26 mouse cellular contexts compared by ENCODE assay signal in the genomic region with DNA sequence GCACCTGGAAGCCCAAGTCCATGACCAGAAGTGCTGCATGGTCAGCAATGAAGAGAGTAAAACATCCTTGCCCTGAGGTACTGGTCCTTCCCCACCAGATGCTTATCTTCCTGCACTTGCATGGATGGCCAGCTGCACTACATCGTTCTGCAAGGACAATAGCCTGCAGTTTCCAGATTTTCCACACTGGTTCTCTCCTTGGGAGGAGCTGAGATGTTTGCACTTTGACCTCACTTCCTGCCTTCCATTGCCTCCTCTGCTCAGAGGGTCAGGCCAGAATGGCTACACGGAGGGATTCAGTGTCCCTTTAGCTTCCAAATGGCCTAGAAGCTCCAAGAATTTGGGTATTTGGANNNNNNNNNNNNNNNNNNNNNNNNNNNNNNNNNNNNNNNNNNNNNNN. TPM values are rescaled to one million over a fixed set of nuclear protein-coding genes. Genes with fewer than 3 reads are reported as not detected.
A peak's percentile ranks its signal among the peaks of the same experiment; 100 is the strongest.
DNase-seq lines count a peak whose midpoint lies in the region; ATAC-seq and TF ChIP-seq lines count a peak whose summit lies in the region.
"Had no signal": no experiment of that assay in that cellular context is flagged by ENCODE, and none has a peak within 500 bp of the region (broad histone marks: within the 10 kb centered on the region; RNA-seq: fewer than 3 reads in every experiment).

No protein-coding gene starts in this region.

- no peaks in the 10 kb centered on the region for H3K9me3 ChIP-seq in kidney, embryonic 15.5 days (replicated peaks)
- no peaks in the 10 kb centered on the region for H3K9me3 ChIP-seq in kidney, postnatal 0 days (replicated peaks; ENCODE audit: low read length)
- H3K9me3 ChIP-seq: embryonic facial prominence, embryonic 10.5 days; embryonic facial prominence, embryonic 12.5 days; forebrain, embryonic 13.5 days; forebrain, embryonic 15.5 days; G1E had no signal

- WGBS in kidney, adult 2 months = 19% methylated on average over 2 of the region's 2 CpGs
- WGBS in kidney, embryonic 15.5 days = 18% methylated on average over 2 of the region's 2 CpGs
- 12% methylated on average over 2 of the region's 2 CpGs for WGBS in kidney, postnatal 0 days

- H3K4me1 ChIP-seq in kidney, adult 2 months (ENCODE audit: control insufficient read depth, insufficient read depth, low read length) = no peaks in the 10 kb centered on the region
- H3K4me1 ChIP-seq in kidney, embryonic 15.5 days = peaks cover 12% of the 10 kb centered on the region
- H3K4me1 ChIP-seq in kidney, postnatal 0 days (replicated peaks; ENCODE audit: insufficient read depth, low read length) = no peaks in the 10 kb centered on the region
- H3K4me1 ChIP-seq: forebrain, embryonic 15.5 days had no signal

- TF ChIP-seq POLR2A in kidney, adult 2 months (IDR thresholded peaks at IDR 0.05; ENCODE audit: low read depth, low read length) = no peak

- no peak for TF ChIP-seq CTCF in kidney, adult 2 months (conservative IDR thresholded peaks at IDR 0.05; ENCODE audit: insufficient read depth, insufficient read length, low read depth, low read length)
- no peak for TF ChIP-seq CTCF in kidney, postnatal 0 days (IDR thresholded peaks at IDR 0.05; ENCODE audit: low read depth)

- ATAC-seq in kidney, embryonic 15.5 days (replicated peaks; ENCODE audit: low FRiP score) = no peak
- ATAC-seq in kidney, postnatal 0 days (replicated peaks; ENCODE audit: low FRiP score, low read depth) = no peak
- ATAC-seq: activated CD4-positive, CD25-positive, alpha-beta regulatory T cell, adult 4 months; CD4-positive, CD25-positive, alpha-beta regulatory T cell, adult 4 months; forebrain, embryonic 13.5 days; forebrain, embryonic 15.5 days; Patski had no signal

- no peak overlapping the region for H3K4me2 ChIP-seq in kidney, embryonic 15.5 days
- no peak overlapping the region for H3K4me2 ChIP-seq in kidney, postnatal 0 days (ENCODE audit: low read length)
- H3K4me2 ChIP-seq: embryonic facial prominence, embryonic 12.5 days; forebrain, embryonic 13.5 days; forebrain, embryonic 15.5 days had no signal

- no peak overlapping the region for H3K9ac ChIP-seq in kidney, embryonic 15.5 days
- H3K9ac ChIP-seq in kidney, postnatal 0 days (ENCODE audit: low read depth, low read length) = no peak overlapping the region
- H3K9ac ChIP-seq: embryonic facial prominence, embryonic 12.5 days; forebrain, embryonic 13.5 days; forebrain, embryonic 15.5 days had no signal

- no peak overlapping the region for H3K4me3 ChIP-seq in kidney, adult 2 months (ENCODE audit: insufficient read depth, low read depth, low read length)
- no peak overlapping the region for H3K4me3 ChIP-seq in kidney, embryonic 15.5 days (replicated peaks)
- no peak overlapping the region for H3K4me3 ChIP-seq in kidney, postnatal 0 days (replicated peaks; ENCODE audit: low read depth, low read length)
- H3K4me3 ChIP-seq: embryonic facial prominence, embryonic 10.5 days; embryonic facial prominence, embryonic 12.5 days; forebrain, embryonic 13.5 days; forebrain, embryonic 15.5 days had no signal

- no peaks in the 10 kb centered on the region for H3K36me3 ChIP-seq in kidney, adult 2 months (ENCODE audit: control insufficient read depth, insufficient read depth, low read length)
- no peaks in the 10 kb centered on the region for H3K36me3 ChIP-seq in kidney, embryonic 15.5 days
- no peaks in the 10 kb centered on the region for H3K36me3 ChIP-seq in kidney, postnatal 0 days (ENCODE audit: insufficient read depth, low read length)
- H3K36me3 ChIP-seq: embryonic facial prominence, embryonic 10.5 days; embryonic facial prominence, embryonic 12.5 days; forebrain, embryonic 15.5 days; G1E had no signal

- H3K27me3 ChIP-seq in kidney, adult 2 months (replicated peaks; ENCODE audit: control insufficient read depth, insufficient read depth, low read length) = no peaks in the 10 kb centered on the region
- no peaks in the 10 kb centered on the region for H3K27me3 ChIP-seq in kidney, embryonic 15.5 days
- H3K27me3 ChIP-seq in kidney, postnatal 0 days (ENCODE audit: insufficient read depth, low read length) = no peaks in the 10 kb centered on the region
- H3K27me3 ChIP-seq: CH12.LX; embryonic facial prominence, embryonic 12.5 days; forebrain, embryonic 13.5 days; forebrain, embryonic 15.5 days; Patski had no signal

- DNase-seq in embryo, embryonic 10 days (ENCODE audit: low spot score) = peak; percentile 33
- DNase-seq in embryo, embryonic 11 days = no peak
- DNase-seq in kidney, adult 2 months = peak; percentile 34
- DNase-seq in kidney, postnatal 0 days (ENCODE audit: low spot score) = peak; percentile 52
- no peak for DNase-seq in kidney, adult 11 months
- DNase-seq in kidney, postnatal 14 days = peak; percentile 42
- DNase-seq in kidney, adult 18-20 months = no peak
- DNase-seq: adrenal gland, adult 8-10 months; adrenal gland, postnatal 14 days; adrenal gland, postnatal 36 days; B cell, adult 2 months; cerebellum, adult 11-12 months; cerebellum, adult 2 months; cerebellum, adult 9-10 months; cerebellum, postnatal 10 days; cerebellum, postnatal 25 days had no signal

- no peak overlapping the region for H3K27ac ChIP-seq in kidney, adult 2 months (ENCODE audit: insufficient read depth, low read depth, low read length)
- no peak overlapping the region for H3K27ac ChIP-seq in kidney, embryonic 15.5 days
- H3K27ac ChIP-seq in kidney, postnatal 0 days = no peak overlapping the region
- H3K27ac ChIP-seq: embryonic facial prominence, embryonic 10.5 days; embryonic facial prominence, embryonic 12.5 days; forebrain, embryonic 13.5 days; forebrain, embryonic 15.5 days had no signal

RNA-seq across cellular contexts. Expression of gene Ptrhd1, which starts 49.2 kb away (rescaled TPM):
- polyA plus RNA-seq in kidney, adult 2 months (2012; rRNA removed) = 4.2 and 4.6 TPM in 2 replicates
- polyA plus RNA-seq in kidney, embryonic 15.5 days (2015; fragmentation: Nextera tagmentation; extraction: Ambion mirVana) = 7.2 and 7.5 TPM in 2 replicates
- 7.4 and 8.1 TPM in 2 replicates for polyA plus RNA-seq in kidney, postnatal 0 days (2015; fragmentation: Nextera tagmentation; extraction: Ambion mirVana)

RNA-seq across cellular contexts. Expression of gene Cenpo, which starts 49.4 kb away (rescaled TPM):
- polyA plus RNA-seq in kidney, adult 2 months (2012; rRNA removed) = 6.1 and 6.4 TPM in 2 replicates
- polyA plus RNA-seq in kidney, embryonic 15.5 days (2015; fragmentation: Nextera tagmentation; extraction: Ambion mirVana) = 13.1 and 14.8 TPM in 2 replicates
- 7.9 and 8.8 TPM in 2 replicates for polyA plus RNA-seq in kidney, postnatal 0 days (2015; fragmentation: Nextera tagmentation; extraction: Ambion mirVana)

RNA-seq across cellular contexts. Expression of gene Adcy3, which starts 51.7 kb away (rescaled TPM):
- polyA plus RNA-seq in kidney, adult 2 months (2012; rRNA removed) = 4.6 and 5.9 TPM in 2 replicates
- 9.4 and 11.0 TPM in 2 replicates for polyA plus RNA-seq in kidney, embryonic 15.5 days (2015; fragmentation: Nextera tagmentation; extraction: Ambion mirVana)
- polyA plus RNA-seq in kidney, postnatal 0 days (2015; fragmentation: Nextera tagmentation; extraction: Ambion mirVana) = 5.7 and 6.2 TPM in 2 replicates
- polyA plus RNA-seq: G1E had no signal

Comparison
In these comparisons a context has a peak if more than half of its experiments do, and no peak if none do; other contexts are left out.
1. DNase-seq: peak in embryo, embryonic 10 days (single experiment), kidney, adult 2 months (single experiment), kidney, postnatal 0 days (single experiment) and kidney, postnatal 14 days (single experiment); none in embryo, embryonic 11 days (single experiment), kidney, adult 11 months (single experiment) and kidney, adult 18-20 months (single experiment).